Mouse (Mus musculus): ENCODE measurements around the gene Mri1.
"Not testable (repeated sequence)": the region's sequence is repeated elsewhere in the genome, so short reads cannot be mapped to it uniquely, and the experiment has no call there.

Gene Mri1

GRCm38 (mm10) chr8:84256822-84257610 lies at the start of gene Mri1:
TSS of gene Mri1 (minus strand) at chr8:84257326.
- DNase-seq (ENCODE audit: low spot score in 2 of 2), result peak; percentile 78 to 83

- peak in 1 of 2 experiments; percentile 53 for DNase-seq (ENCODE audit: low spot score in 2 of 2)
Observed at GRCm38 (mm10) chr8:84303951-84304350, 46.8 kb upstream of the Mri1 start.

- no peak for DNase-seq (ENCODE audit: low spot score in 2 of 2)
Observed at GRCm38 (mm10) chr8:84297029-84297785, 40.1 kb upstream of the Mri1 start.

- no peak for DNase-seq (ENCODE audit: low spot score in 2 of 2)
Observed at GRCm38 (mm10) chr8:84291688-84292087, 34.6 kb upstream of the Mri1 start.

- no peak for DNase-seq (ENCODE audit: low spot score in 2 of 2)
Observed at GRCm38 (mm10) chr8:84291086-84291485, 34.0 kb upstream of the Mri1 start.

GRCm38 (mm10) chr8:84288892-84289291 lies 31.8 kb upstream of the Mri1 start:
- DNase-seq (ENCODE audit: low spot score in 2 of 2), result no peak

- DNase-seq (ENCODE audit: low spot score in 2 of 2), result not testable (repeated sequence)
Observed at GRCm38 (mm10) chr8:84285665-84286064, 28.5 kb upstream of the Mri1 start.

- DNase-seq (ENCODE audit: low spot score in 2 of 2), result no peak
Observed at GRCm38 (mm10) chr8:84284608-84285063, 27.5 kb upstream of the Mri1 start.

- DNase-seq (ENCODE audit: low spot score in 2 of 2), result no peak
Observed at GRCm38 (mm10) chr8:84280777-84281176, 23.7 kb upstream of the Mri1 start.

GRCm38 (mm10) chr8:84276447-84276846 lies 19.3 kb upstream of the Mri1 start:
- no peak for DNase-seq (ENCODE audit: low spot score in 2 of 2)

- DNase-seq (ENCODE audit: low spot score in 2 of 2), result no peak
Observed at GRCm38 (mm10) chr8:84273968-84274367, 16.8 kb upstream of the Mri1 start.

- no peak for DNase-seq (ENCODE audit: low spot score in 2 of 2)
Observed at GRCm38 (mm10) chr8:84272302-84272701, 15.2 kb upstream of the Mri1 start.

- DNase-seq (ENCODE audit: low spot score in 2 of 2), result peak; percentile 99 to 100
Observed at GRCm38 (mm10) chr8:84269950-84270773, 13.0 kb upstream of the Mri1 start, which contains the start of gene Ccdc130. TSS of gene Ccdc130 (minus strand) at chr8:84270380.

- no peak for DNase-seq (ENCODE audit: low spot score in 2 of 2)
Observed at GRCm38 (mm10) chr8:84261098-84261497, 4.0 kb upstream of the Mri1 start.

GRCm38 (mm10) chr8:84256458-84256821 lies 686 bp downstream of the Mri1 start:
- no peak for DNase-seq (ENCODE audit: low spot score in 2 of 2)

- no peak for DNase-seq (ENCODE audit: low spot score in 2 of 2)
Observed at GRCm38 (mm10) chr8:84255858-84256257, 1.3 kb downstream of the Mri1 start.

- peak; percentile 77 to 84 for DNase-seq (ENCODE audit: low spot score in 2 of 2)
Observed at GRCm38 (mm10) chr8:84249257-84250170, 7.6 kb downstream of the Mri1 start, which contains the start of gene D8Ertd738e. TSS of gene D8Ertd738e (minus strand) at chr8:84249719.

- DNase-seq (ENCODE audit: low spot score in 2 of 2), result no peak
Observed at GRCm38 (mm10) chr8:84241821-84242220, 15.3 kb downstream of the Mri1 start.

GRCm38 (mm10) chr8:84241167-84241566 lies 16.0 kb downstream of the Mri1 start:
- DNase-seq (ENCODE audit: low spot score in 2 of 2), result no peak

GRCm38 (mm10) chr8:84237542-84238229 lies 19.4 kb downstream of the Mri1 start:
- no peak for DNase-seq (ENCODE audit: low spot score in 2 of 2)

Data from urinary bladder, postnatal 4 days (tissue).